10 mouse cellular contexts compared by ENCODE assay signal in genomic region chr5:36713693-36714092, GRCm38 (mm10). TPM values are rescaled to one million over a fixed set of nuclear protein-coding genes. Genes with fewer than 3 reads are reported as not detected.
DNase-seq lines count a peak whose midpoint lies in the region; ATAC-seq and TF ChIP-seq lines count a peak whose summit lies in the region.
"Had no signal": no experiment of that assay in that cellular context is flagged by ENCODE, and none has a peak within 500 bp of the region (broad histone marks: within the 10 kb centered on the region; RNA-seq: fewer than 3 reads in every experiment).

No protein-coding gene starts in this region.

- H3K36me3 ChIP-seq in lung, embryonic 15.5 days: no peaks in the 10 kb centered on the region
- H3K36me3 ChIP-seq in liver, embryonic 11.5 days (ENCODE audit: control insufficient read depth, insufficient read depth, low read length): no peaks in the 10 kb centered on the region
- no peaks in the 10 kb centered on the region for H3K36me3 ChIP-seq in stomach, embryonic 16.5 days (ENCODE audit: control insufficient read depth, insufficient read depth, low read length)
- H3K36me3 ChIP-seq: midbrain, embryonic 12.5 days had no signal

- ATAC-seq in lung, embryonic 15.5 days (ENCODE audit: borderline replicate concordance, extremely low read depth, low FRiP score, low TSS enrichment): peak; percentile 36; the same call in 1 of the 2 replicates
- peak; percentile 34; the same call in 1 of the 2 replicates for ATAC-seq in liver, embryonic 11.5 days (replicated peaks; ENCODE audit: low FRiP score)
- ATAC-seq in stomach, embryonic 16.5 days (ENCODE audit: insufficient read depth, low FRiP score): no peak

- no peak overlapping the region for H3K4me3 ChIP-seq in gastrocnemius, adult 2 months
- H3K4me3 ChIP-seq in lung, embryonic 15.5 days: no peak overlapping the region
- no peak overlapping the region for H3K4me3 ChIP-seq in liver, embryonic 11.5 days (ENCODE audit: low read depth, low read length)
- no peak overlapping the region for H3K4me3 ChIP-seq in stomach, embryonic 16.5 days (replicated peaks; ENCODE audit: low read length)

- peak overlapping the region; percentile 93 for H3K27ac ChIP-seq in gastrocnemius, adult 2 months
- H3K27ac ChIP-seq in lung, embryonic 15.5 days: no peak overlapping the region
- 0 out of 2 replicates have a peak overlapping the region, but pooled peaks have one; percentile 4 for H3K27ac ChIP-seq in liver, embryonic 11.5 days (ENCODE audit: low read depth, low read length)
- H3K27ac ChIP-seq in stomach, embryonic 16.5 days (ENCODE audit: low read length): peak overlapping the region; percentile 73
- H3K27ac ChIP-seq: midbrain, embryonic 12.5 days had no signal

- peaks cover 82% of the 10 kb centered on the region for H3K27me3 ChIP-seq in lung, embryonic 15.5 days
- no peaks in the 10 kb centered on the region; the same call in 1 of the 2 replicates for H3K27me3 ChIP-seq in liver, embryonic 11.5 days (replicated peaks; ENCODE audit: control insufficient read depth, insufficient read depth, low read length)
- no peaks in the 10 kb centered on the region for H3K27me3 ChIP-seq in stomach, embryonic 16.5 days (ENCODE audit: control insufficient read depth, insufficient read depth, low read length)
- H3K27me3 ChIP-seq: Patski had no signal

- WGBS in lung, embryonic 15.5 days: 55% methylated on average over 6 of the region's 6 CpGs
- WGBS in liver, embryonic 11.5 days: 67% methylated on average over 6 of the region's 6 CpGs
- 69% methylated on average over 6 of the region's 6 CpGs for WGBS in stomach, embryonic 16.5 days

- no peak for DNase-seq in gastrocnemius, adult 2 months
- no peak for DNase-seq in gastrocnemius, adult 18-20 months (ENCODE audit: low spot score)
- no peak for DNase-seq in lung, postnatal 10 days
- DNase-seq in liver, embryonic 11.5 days (ENCODE audit: low spot score): no peak
- DNase-seq in adrenal gland, postnatal 4 days (ENCODE audit: low spot score in 2 of 2): no peak
- DNase-seq in frontal cortex, postnatal 14 days (ENCODE audit: low spot score in 2 of 2): no peak

- no peaks in the 10 kb centered on the region for H3K9me3 ChIP-seq in lung, embryonic 15.5 days
- H3K9me3 ChIP-seq in liver, embryonic 11.5 days (ENCODE audit: control insufficient read depth, low read length): no peaks in the 10 kb centered on the region
- H3K9me3 ChIP-seq in stomach, embryonic 16.5 days (replicated peaks; ENCODE audit: control insufficient read depth, low read length): no peaks in the 10 kb centered on the region
- H3K9me3 ChIP-seq: midbrain, embryonic 12.5 days had no signal

- H3K9ac ChIP-seq in lung, embryonic 15.5 days: no peak overlapping the region
- peak overlapping the region; percentile 48; the same call in 1 of the 2 replicates for H3K9ac ChIP-seq in liver, embryonic 11.5 days (ENCODE audit: low read depth, low read length)
- no peak overlapping the region for H3K9ac ChIP-seq in stomach, embryonic 16.5 days (ENCODE audit: low read length)

- H3K4me2 ChIP-seq in lung, embryonic 15.5 days: no peak overlapping the region
- H3K4me2 ChIP-seq in liver, embryonic 11.5 days: peak overlapping the region; percentile 69
- peak overlapping the region; percentile 72; the same call in 1 of the 2 replicates for H3K4me2 ChIP-seq in stomach, embryonic 16.5 days (ENCODE audit: low read depth, low read length)

- intact Hi-C loops in gastrocnemius, adult 2 months (cut with DNase I): loop anchor here (2.0 kb wide), 2 partner anchors 17 to 23 kb away; partner anchors contain the start of gene D5Ertd579e

- H3K4me1 ChIP-seq in lung, embryonic 15.5 days: peaks cover 13% of the 10 kb centered on the region
- peaks cover 23% of the 10 kb centered on the region for H3K4me1 ChIP-seq in liver, embryonic 11.5 days (replicated peaks; ENCODE audit: control insufficient read depth, insufficient read depth, low read length)
- peaks cover 7% of the 10 kb centered on the region; the same call in 1 of the 2 replicates for H3K4me1 ChIP-seq in stomach, embryonic 16.5 days (ENCODE audit: control insufficient read depth, insufficient read depth, low read length)

- no peak for TF ChIP-seq CTCF in gastrocnemius, adult 2 months (IDR thresholded peaks at IDR 0.05)

RNA-seq across cellular contexts. Expression of gene D5Ertd579e, which starts 17.9 kb away (rescaled TPM):
- total RNA-seq in gastrocnemius, adult 2 months (2021): 10 to 100 TPM; 86.4 to 98.1 TPM
- total RNA-seq in gastrocnemius, adult 18-20 months (2021): 10 to 100 TPM; 88.1 to 91.1 TPM
- polyA plus RNA-seq in lung, embryonic 15.5 days (2015; fragmentation: Nextera tagmentation; extraction: Ambion mirVana): 15.5 and 16.7 TPM in 2 replicates
- 19.3 TPM in 2 replicates for polyA plus RNA-seq in liver, embryonic 11.5 days (2014; fragmentation: Nextera tagmentation; extraction: Ambion mirVana)
- polyA plus RNA-seq in stomach, embryonic 16.5 days (2015; fragmentation: Nextera tagmentation; extraction: Ambion mirVana): 20.4 and 20.5 TPM in 2 replicates
- total RNA-seq in adrenal gland, postnatal 4 days (2021): 10 to 100 TPM; 55.2 to 62.3 TPM

RNA-seq across cellular contexts. Expression of gene Bloc1s4, which starts 34.8 kb away (rescaled TPM):
- total RNA-seq in gastrocnemius, adult 2 months (2021): 10 to 100 TPM in 1 of 2 experiments, 1 to 10 TPM in 1; 9.1 to 11.0 TPM
- 10 to 100 TPM in 1 of 2 experiments, 1 to 10 TPM in 1; 9.4 to 10.1 TPM for total RNA-seq in gastrocnemius, adult 18-20 months (2021)
- polyA plus RNA-seq in lung, embryonic 15.5 days (2015; fragmentation: Nextera tagmentation; extraction: Ambion mirVana): 23.8 and 25.5 TPM in 2 replicates
- 29.1 and 30.0 TPM in 2 replicates for polyA plus RNA-seq in liver, embryonic 11.5 days (2014; fragmentation: Nextera tagmentation; extraction: Ambion mirVana)
- polyA plus RNA-seq in stomach, embryonic 16.5 days (2015; fragmentation: Nextera tagmentation; extraction: Ambion mirVana): 12.8 and 18.3 TPM in 2 replicates
- total RNA-seq in adrenal gland, postnatal 4 days (2021): 10 to 100 TPM; 25.7 to 27.5 TPM
